Mouse (Mus musculus): ENCODE results near the gene Msrb3.

DNA sequence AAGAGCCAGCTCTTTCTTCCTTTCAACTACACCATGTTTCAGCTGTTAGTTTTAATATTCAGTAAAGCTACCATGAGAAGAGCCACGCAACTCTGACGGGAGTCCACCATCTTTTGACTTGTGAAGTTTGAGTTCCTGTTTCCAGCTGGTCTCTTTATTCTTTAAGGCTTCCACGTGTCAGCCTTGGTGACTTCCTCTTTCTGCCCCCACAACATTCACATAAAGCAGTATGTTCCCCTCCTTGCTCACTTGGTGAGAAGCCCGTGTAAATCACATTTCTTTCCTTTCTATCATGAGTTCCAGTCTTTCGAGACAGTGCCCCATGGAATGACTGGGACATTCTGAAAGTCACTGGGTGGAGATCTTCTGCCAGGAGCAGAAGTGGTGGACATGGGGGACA, 83.6 kb downstream of the Msrb3 start:
- no peak for TF ChIP-seq TCF12 (IDR thresholded peaks at IDR 0.05; ENCODE audit: low read depth, low read length)
- no peak for TF ChIP-seq CHD1 (IDR thresholded peaks at IDR 0.05; ENCODE audit: low read depth, low read length)
- no peak for TF ChIP-seq CTCF (conservative IDR thresholded peaks at IDR 0.05 in 1 of 2, IDR thresholded peaks at IDR 0.05 in 1 of 2; ENCODE audit: low read depth in 2 of 2, low read length in 2 of 2)
- no peak for TF ChIP-seq CHD2 (IDR thresholded peaks at IDR 0.05; ENCODE audit: low read length)
- TF ChIP-seq POLR2A (IDR thresholded peaks at IDR 0.05; ENCODE audit: low read depth, low read length) = no peak
- no peak for TF ChIP-seq MAX (IDR thresholded peaks at IDR 0.05; ENCODE audit: low read length)
- TF ChIP-seq USF1 (IDR thresholded peaks at IDR 0.05; ENCODE audit: low read depth, low read length) = no peak
- TF ChIP-seq PAX5 (IDR thresholded peaks at IDR 0.05; ENCODE audit: low read length) = no peak
- TF ChIP-seq POLR2AphosphoS2 (IDR thresholded peaks at IDR 0.05; ENCODE audit: low read depth, low read length) = no peak
- TF ChIP-seq NELFE (IDR thresholded peaks at IDR 0.05; ENCODE audit: low read depth, low read length) = no peak
